Mouse (Mus musculus): ENCODE measurements around the gene Pigf. TPM values are rescaled to one million over a fixed set of nuclear protein-coding genes. Genes with fewer than 3 reads are reported as not detected.

Gene Pigf
- polyA plus RNA-seq, 1 experiment from 2014 or later: 17.9 TPM

- no peak overlapping the region for H3K27ac ChIP-seq (ENCODE audit: low read depth, low read length)
- ATAC-seq (replicated peaks; ENCODE audit: insufficient number of reproducible peaks, low FRiP score, low TSS enrichment): no peak
- 0 out of 2 replicates have a peak, but pooled peaks cover 3% of the 10 kb centered on the region for H3K36me3 ChIP-seq (ENCODE audit: control insufficient read depth, insufficient read depth, low read length)
- WGBS (ENCODE audit: insufficient replicate concordance): 90% methylated on average over 13 of the region's 13 CpGs
- no peaks in the 10 kb centered on the region for H3K4me1 ChIP-seq (ENCODE audit: control insufficient read depth, insufficient read depth, low read length)
- H3K27me3 ChIP-seq (ENCODE audit: control insufficient read depth, insufficient read depth, low read length): no peaks in the 10 kb centered on the region
- H3K4me3 ChIP-seq (ENCODE audit: low read depth, low read length): no peak overlapping the region
- no peak overlapping the region for H3K9ac ChIP-seq (ENCODE audit: low read depth, low read length)
- no peak overlapping the region for H3K4me2 ChIP-seq
- no peaks in the 10 kb centered on the region for H3K9me3 ChIP-seq (replicated peaks; ENCODE audit: control insufficient read depth, low read length)
These were observed 13.7 kb downstream of the Pigf start for GRCm38 (mm10) chr17:87011301-87012019.

- H3K4me1 ChIP-seq (ENCODE audit: control insufficient read depth, insufficient read depth, low read length): no peaks in the 10 kb centered on the region
- no peak overlapping the region for H3K4me2 ChIP-seq
- H3K4me3 ChIP-seq (ENCODE audit: low read depth, low read length): no peak overlapping the region
- WGBS (ENCODE audit: insufficient replicate concordance): 85% methylated on average over 3 of the region's 3 CpGs
- ATAC-seq (replicated peaks; ENCODE audit: insufficient number of reproducible peaks, low FRiP score, low TSS enrichment): no peak
- 0 out of 2 replicates have a peak, but pooled peaks cover 3% of the 10 kb centered on the region for H3K36me3 ChIP-seq (ENCODE audit: control insufficient read depth, insufficient read depth, low read length)
- H3K27me3 ChIP-seq (ENCODE audit: control insufficient read depth, insufficient read depth, low read length): no peaks in the 10 kb centered on the region
- no peak overlapping the region for H3K27ac ChIP-seq (ENCODE audit: low read depth, low read length)
- no peak overlapping the region for H3K9ac ChIP-seq (ENCODE audit: low read depth, low read length)
- H3K9me3 ChIP-seq (replicated peaks; ENCODE audit: control insufficient read depth, low read length): no peaks in the 10 kb centered on the region
These were observed 16.3 kb downstream of the Pigf start for GRCm38 (mm10) chr17:87008950-87009349.

GRCm38 (mm10) chr17:86997323-86997722 lies 27.9 kb downstream of the Pigf start:
- Histone ChIP-seq H3K27ac (ENCODE audit: low read depth, low read length) (no peak overlapping the region), H3K9me3 (replicated peaks; ENCODE audit: control insufficient read depth, low read length) (no peaks in the 10 kb centered on the region), H3K27me3 (ENCODE audit: control insufficient read depth, insufficient read depth, low read length) (no peaks in the 10 kb centered on the region), H3K4me3 (ENCODE audit: low read depth, low read length) (no peak overlapping the region), H3K9ac (ENCODE audit: low read depth, low read length) (no peak overlapping the region), H3K36me3 (ENCODE audit: control insufficient read depth, insufficient read depth, low read length) (no peaks in the 10 kb centered on the region), H3K4me1 (ENCODE audit: control insufficient read depth, insufficient read depth, low read length) (no peaks in the 10 kb centered on the region), H3K4me2 (no peak overlapping the region)
- ATAC-seq (replicated peaks; ENCODE audit: insufficient number of reproducible peaks, low FRiP score, low TSS enrichment): no peak
- 89% methylated on average over 6 of the region's 6 CpGs for WGBS (ENCODE audit: insufficient replicate concordance)

GRCm38 (mm10) chr17:86991306-86991705 lies 33.9 kb downstream of the Pigf start:
- WGBS (ENCODE audit: insufficient replicate concordance): 91% methylated on average over 8 of the region's 8 CpGs
- H3K9ac ChIP-seq (ENCODE audit: low read depth, low read length): no peak overlapping the region
- H3K27ac ChIP-seq (ENCODE audit: low read depth, low read length): no peak overlapping the region
- H3K4me3 ChIP-seq (ENCODE audit: low read depth, low read length): no peak overlapping the region
- no peak overlapping the region for H3K4me2 ChIP-seq
- no peak for ATAC-seq (replicated peaks; ENCODE audit: insufficient number of reproducible peaks, low FRiP score, low TSS enrichment)
- H3K9me3 ChIP-seq (replicated peaks; ENCODE audit: control insufficient read depth, low read length): no peaks in the 10 kb centered on the region
- H3K4me1 ChIP-seq (ENCODE audit: control insufficient read depth, insufficient read depth, low read length): peaks cover 6% of the 10 kb centered on the region
- no peaks in the 10 kb centered on the region for H3K27me3 ChIP-seq (ENCODE audit: control insufficient read depth, insufficient read depth, low read length)
- no peaks in the 10 kb centered on the region for H3K36me3 ChIP-seq (ENCODE audit: control insufficient read depth, insufficient read depth, low read length)

- Histone ChIP-seq H3K9me3 (replicated peaks; ENCODE audit: control insufficient read depth, low read length) (no peaks in the 10 kb centered on the region), H3K9ac (ENCODE audit: low read depth, low read length) (no peak overlapping the region), H3K27me3 (ENCODE audit: control insufficient read depth, insufficient read depth, low read length) (no peaks in the 10 kb centered on the region), H3K4me3 (ENCODE audit: low read depth, low read length) (no peak overlapping the region), H3K36me3 (ENCODE audit: control insufficient read depth, insufficient read depth, low read length) (no peaks in the 10 kb centered on the region), H3K4me1 (ENCODE audit: control insufficient read depth, insufficient read depth, low read length) (peaks cover 10% of the 10 kb centered on the region), H3K27ac (ENCODE audit: low read depth, low read length) (no peak overlapping the region), H3K4me2 (no peak overlapping the region)
- WGBS (ENCODE audit: insufficient replicate concordance): 61% methylated on average over 6 of the region's 6 CpGs
- ATAC-seq (replicated peaks; ENCODE audit: insufficient number of reproducible peaks, low FRiP score, low TSS enrichment): no peak
These were observed 36.5 kb downstream of the Pigf start for GRCm38 (mm10) chr17:86988601-86989184.

DNA sequence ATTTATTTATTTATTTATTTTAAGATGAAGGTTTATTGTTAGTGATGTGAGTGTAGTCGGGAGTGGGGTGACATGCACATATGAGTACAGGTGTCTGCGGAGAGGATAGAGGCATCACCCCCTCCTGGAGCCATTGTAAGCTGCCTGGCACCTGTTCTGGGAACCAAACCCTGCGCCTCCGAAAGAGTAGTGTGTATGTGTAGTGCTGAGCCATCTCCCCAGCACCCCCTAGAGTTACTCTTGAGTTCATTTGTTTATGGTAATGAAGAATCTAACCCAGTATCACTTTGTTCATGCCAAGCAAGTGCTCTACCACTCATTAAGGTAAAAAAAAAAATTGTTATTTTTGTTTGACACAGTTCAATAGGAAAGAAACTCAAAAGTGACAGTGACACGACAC lies 37.0 kb downstream of the Pigf start:
- Histone ChIP-seq H3K4me3 (ENCODE audit: low read depth, low read length) (no peak overlapping the region), H3K9ac (ENCODE audit: low read depth, low read length) (no peak overlapping the region), H3K36me3 (ENCODE audit: control insufficient read depth, insufficient read depth, low read length) (no peaks in the 10 kb centered on the region), H3K4me1 (ENCODE audit: control insufficient read depth, insufficient read depth, low read length) (peaks cover 10% of the 10 kb centered on the region), H3K9me3 (replicated peaks; ENCODE audit: control insufficient read depth, low read length) (no peaks in the 10 kb centered on the region), H3K27ac (ENCODE audit: low read depth, low read length) (no peak overlapping the region), H3K4me2 (no peak overlapping the region), H3K27me3 (ENCODE audit: control insufficient read depth, insufficient read depth, low read length) (no peaks in the 10 kb centered on the region)
- 82% methylated on average over 5 of the region's 5 CpGs for WGBS (ENCODE audit: insufficient replicate concordance)
- no peak for ATAC-seq (replicated peaks; ENCODE audit: insufficient number of reproducible peaks, low FRiP score, low TSS enrichment)

DNA sequence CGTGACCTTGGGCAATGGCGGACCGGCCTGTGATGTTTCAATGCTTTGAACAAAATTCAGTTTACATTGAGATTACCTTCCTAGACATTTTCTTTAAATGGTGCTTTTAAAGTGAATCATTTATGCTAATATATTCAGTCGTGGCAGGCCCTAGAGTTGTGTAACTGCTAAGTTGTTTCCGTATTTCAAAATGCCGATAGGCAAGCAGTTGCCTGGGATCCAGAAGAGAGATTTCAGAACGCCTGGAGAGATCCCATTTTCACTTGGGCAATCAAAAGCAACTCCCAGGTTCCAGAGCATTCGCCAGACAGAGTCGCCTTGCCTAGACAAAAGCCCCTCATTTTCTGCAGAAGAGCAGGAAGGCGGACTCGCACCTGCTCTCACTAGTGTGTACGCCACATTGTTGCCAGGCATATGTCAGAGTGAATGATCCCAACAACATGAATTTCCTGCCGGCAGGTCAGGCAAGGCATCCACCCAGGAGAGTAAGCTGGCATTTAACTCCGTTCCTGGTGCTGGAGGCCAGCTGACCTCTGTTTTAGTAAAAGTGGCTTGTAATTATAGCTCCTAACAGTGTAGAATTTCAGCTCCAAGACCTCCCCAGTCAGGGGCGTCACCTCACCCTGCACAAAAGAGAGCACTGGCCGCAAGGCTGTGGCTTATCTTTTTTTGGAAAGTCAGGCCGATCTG lies 38.6 kb downstream of the Pigf start:
- no peak overlapping the region for H3K9ac ChIP-seq (ENCODE audit: low read depth, low read length)
- peak overlapping the region; percentile 50 for H3K4me2 ChIP-seq
- peak overlapping the region; percentile 29; the same call in 1 of the 2 replicates for H3K27ac ChIP-seq (ENCODE audit: low read depth, low read length)
- H3K4me3 ChIP-seq (ENCODE audit: low read depth, low read length): peak overlapping the region; percentile 3; the same call in 1 of the 2 replicates
- 59% methylated on average over 17 of the region's 17 CpGs for WGBS (ENCODE audit: insufficient replicate concordance)
- peaks cover 14% of the 10 kb centered on the region for H3K4me1 ChIP-seq (ENCODE audit: control insufficient read depth, insufficient read depth, low read length)
- H3K9me3 ChIP-seq (replicated peaks; ENCODE audit: control insufficient read depth, low read length): no peaks in the 10 kb centered on the region
- no peaks in the 10 kb centered on the region for H3K27me3 ChIP-seq (ENCODE audit: control insufficient read depth, insufficient read depth, low read length)
- H3K36me3 ChIP-seq (ENCODE audit: control insufficient read depth, insufficient read depth, low read length): no peaks in the 10 kb centered on the region
- ATAC-seq (replicated peaks; ENCODE audit: insufficient number of reproducible peaks, low FRiP score, low TSS enrichment): no peak

- no peak overlapping the region for H3K9ac ChIP-seq (ENCODE audit: low read depth, low read length)
- H3K9me3 ChIP-seq (replicated peaks; ENCODE audit: control insufficient read depth, low read length): no peaks in the 10 kb centered on the region
- no peaks in the 10 kb centered on the region for H3K27me3 ChIP-seq (ENCODE audit: control insufficient read depth, insufficient read depth, low read length)
- no peak for ATAC-seq (replicated peaks; ENCODE audit: insufficient number of reproducible peaks, low FRiP score, low TSS enrichment)
- WGBS (ENCODE audit: insufficient replicate concordance): 57% methylated on average over 9 of the region's 9 CpGs
- no peak overlapping the region for H3K4me2 ChIP-seq
- no peak overlapping the region for H3K4me3 ChIP-seq (ENCODE audit: low read depth, low read length)
- no peak overlapping the region for H3K27ac ChIP-seq (ENCODE audit: low read depth, low read length)
- H3K4me1 ChIP-seq (ENCODE audit: control insufficient read depth, insufficient read depth, low read length): peaks cover 14% of the 10 kb centered on the region
- H3K36me3 ChIP-seq (ENCODE audit: control insufficient read depth, insufficient read depth, low read length): peaks cover 3% of the 10 kb centered on the region; the same call in 1 of the 2 replicates
These were observed 42.7 kb downstream of the Pigf start for GRCm38 (mm10) chr17:86982497-86982896.

Measured in heart, embryonic 11.5 days (tissue).